Mouse (Mus musculus) kidney, embryonic 16.5 days (tissue): ENCODE measurements around the gene Ugt1a6b. TPM values are rescaled to one million over a fixed set of nuclear protein-coding genes. Genes with fewer than 3 reads are reported as not detected.
"Not testable (repeated sequence)": the region's sequence is repeated elsewhere in the genome, so short reads cannot be mapped to it uniquely, and the experiment has no call there.

Experiments used
- ATAC-seq: fragments of 200-750 bp; cut with Nextera tagmentation; 2 replicates; pipeline ENCODE4 v1.8.0; 2017; ENCODE audit warnings: moderate TSS enrichment; ENCODE audit not compliant: low FRiP score, low TSS enrichment
- H3K27ac ChIP-seq: fragments of 300-500 bp; sonication (generic); 2 replicates; pipeline ENCODE4 v1.5.1; 2014; ENCODE audit warnings: low read length
- H3K27me3 ChIP-seq: fragments of 300-500 bp; sonication (generic); 2 replicates; pipeline ENCODE4 v1.6.1; 2014; ENCODE audit warnings: low read length, control low read depth, mixed read lengths; ENCODE audit not compliant: insufficient read depth
- H3K36me3 ChIP-seq: fragments of 300-500 bp; sonication (generic); 2 replicates; pipeline ENCODE4 v1.6.1; 2014; ENCODE audit warnings: low read length, control low read depth, mixed read lengths; ENCODE audit not compliant: insufficient read depth
- H3K4me1 ChIP-seq: fragments of 300-500 bp; sonication (generic); 2 replicates; pipeline ENCODE4 v1.6.1; 2014; ENCODE audit warnings: low read length, control low read depth, mixed read lengths; ENCODE audit not compliant: insufficient read depth
- H3K4me2 ChIP-seq: fragments of 300-500 bp; sonication (generic); replicated peaks from 2 replicates; pipeline ENCODE4 v1.6.1; 2014; ENCODE audit warnings: low read depth, low read length
- H3K4me3 ChIP-seq: fragments of 300-500 bp; sonication (generic); 2 replicates; pipeline ENCODE4 v1.5.1; 2014; ENCODE audit warnings: mild to moderate bottlenecking, low read length
- H3K9ac ChIP-seq: fragments of 300-500 bp; sonication (generic); replicated peaks from 2 replicates; pipeline ENCODE4 v1.6.1; 2014; ENCODE audit warnings: low read length
- H3K9me3 ChIP-seq: fragments of 300-500 bp; sonication (generic); 2 replicates; pipeline ENCODE4 v1.6.1; 2016; ENCODE audit warnings: low read length, control low read depth
- WGBS: fragments of 180-500 bp; shearing (Covaris S2); extraction: QIAGEN DNeasy Blood & Tissue Kit; methylation state at CpG from one replicate; pipeline ENCODE4 v1.1.7; 2014; 5-methylcytosine and 5-hydroxymethylcytosine counted together
- polyA plus RNA-seq: library from polyadenylated mRNA; unstranded; fragments of >200 nt; fragmentation: Nextera tagmentation; extraction: Ambion mirVana; gene quantifications from 2 replicates; pipeline ENCODE4 v1.2.1, GENCODE M21; 2015

The Ugt1a6b gene
- polyA plus RNA-seq, 1 experiment from 2014 or later: 0.81 TPM

DNA sequence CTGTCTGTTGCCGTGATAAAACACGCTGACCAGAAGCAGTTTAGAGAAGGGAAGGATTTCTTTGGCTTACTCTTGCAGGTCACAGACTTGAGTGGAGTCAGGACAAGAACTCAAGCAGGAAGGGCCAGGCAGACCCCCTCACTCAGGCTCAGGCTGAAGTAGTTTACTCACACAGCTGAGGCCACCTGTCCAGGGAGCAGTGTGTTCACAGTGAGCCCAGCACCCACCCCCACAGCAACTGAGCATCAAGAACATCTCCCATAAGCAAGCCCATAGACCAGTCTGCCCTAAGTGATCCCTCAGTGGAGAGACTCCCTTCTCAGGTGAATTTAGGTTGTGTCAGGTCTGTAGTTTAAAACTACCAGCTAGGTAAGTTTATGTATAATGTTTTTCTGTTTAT, 6.6 kb downstream of the Ugt1a6b start:
- not testable (repeated sequence) for H3K9ac ChIP-seq, H3K27me3 ChIP-seq, H3K9me3 ChIP-seq, H3K4me2 ChIP-seq, H3K4me1 ChIP-seq, H3K36me3 ChIP-seq, ATAC-seq, H3K27ac ChIP-seq, H3K4me3 ChIP-seq
- WGBS: 56% methylated on average over 2 of the region's 2 CpGs

GRCm38 (mm10) chr1:88112769-88113168, 9.7 kb downstream of the Ugt1a6b start:
- not testable (repeated sequence) for H3K4me3 ChIP-seq, H3K4me2 ChIP-seq, H3K36me3 ChIP-seq, H3K4me1 ChIP-seq, H3K27ac ChIP-seq, ATAC-seq, H3K9me3 ChIP-seq, H3K9ac ChIP-seq, H3K27me3 ChIP-seq
- WGBS: 95% methylated on average over 6 of the region's 6 CpGs

DNA sequence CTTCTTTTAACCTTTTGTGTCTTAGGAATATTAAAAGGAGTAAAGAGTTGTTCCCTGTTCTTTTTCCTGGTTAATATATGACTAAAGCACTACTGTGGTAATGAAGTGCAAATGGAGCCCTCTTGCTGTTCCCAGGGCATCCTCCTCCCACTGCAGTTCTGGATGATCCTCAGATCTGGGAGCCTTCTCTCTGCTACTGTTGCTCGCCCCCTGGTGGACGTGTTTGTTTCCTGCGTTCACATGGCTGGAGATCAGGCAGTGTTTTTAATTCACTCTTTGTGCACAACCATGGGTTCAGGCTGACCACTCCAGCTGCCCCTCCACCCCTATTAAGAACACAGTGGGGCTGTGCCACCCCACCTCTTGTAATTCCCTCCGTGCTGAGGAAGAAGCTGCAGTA, 17.5 kb downstream of the Ugt1a6b start:
- H3K27ac ChIP-seq, H3K36me3 ChIP-seq, H3K4me3 ChIP-seq, H3K4me1 ChIP-seq, H3K9me3 ChIP-seq, H3K27me3 ChIP-seq, H3K9ac ChIP-seq, H3K4me2 ChIP-seq: not testable (repeated sequence)
- WGBS: 13% methylated on average over 4 of the region's 4 CpGs
- ATAC-seq: peak; percentile 78

- not testable (repeated sequence) for H3K4me2 ChIP-seq, H3K27ac ChIP-seq, H3K27me3 ChIP-seq, H3K9ac ChIP-seq, H3K36me3 ChIP-seq, H3K4me1 ChIP-seq, ATAC-seq, H3K9me3 ChIP-seq, H3K4me3 ChIP-seq
- whole genome bisulfite sequencing: no CpG with 5 or more reads among the region's 1 CpGs
These were observed 18.5 kb downstream of the Ugt1a6b start for GRCm38 (mm10) chr1:88121521-88121920.

- H3K27me3 ChIP-seq, H3K4me2 ChIP-seq, H3K4me1 ChIP-seq, H3K27ac ChIP-seq, H3K9me3 ChIP-seq, H3K36me3 ChIP-seq, H3K9ac ChIP-seq, H3K4me3 ChIP-seq, ATAC-seq: not testable (repeated sequence)
- WGBS: 80% methylated on average over 3 of the region's 4 CpGs
These were observed 22.8 kb downstream of the Ugt1a6b start for GRCm38 (mm10) chr1:88125827-88126360.

- 94% methylated on average over 2 of the region's 2 CpGs for WGBS
- not testable (repeated sequence) for H3K4me2 ChIP-seq, H3K27me3 ChIP-seq, H3K9me3 ChIP-seq, H3K9ac ChIP-seq, H3K4me3 ChIP-seq, H3K27ac ChIP-seq, H3K36me3 ChIP-seq, H3K4me1 ChIP-seq, ATAC-seq
These were observed 26.0 kb downstream of the Ugt1a6b start for GRCm38 (mm10) chr1:88129091-88129490.

DNA sequence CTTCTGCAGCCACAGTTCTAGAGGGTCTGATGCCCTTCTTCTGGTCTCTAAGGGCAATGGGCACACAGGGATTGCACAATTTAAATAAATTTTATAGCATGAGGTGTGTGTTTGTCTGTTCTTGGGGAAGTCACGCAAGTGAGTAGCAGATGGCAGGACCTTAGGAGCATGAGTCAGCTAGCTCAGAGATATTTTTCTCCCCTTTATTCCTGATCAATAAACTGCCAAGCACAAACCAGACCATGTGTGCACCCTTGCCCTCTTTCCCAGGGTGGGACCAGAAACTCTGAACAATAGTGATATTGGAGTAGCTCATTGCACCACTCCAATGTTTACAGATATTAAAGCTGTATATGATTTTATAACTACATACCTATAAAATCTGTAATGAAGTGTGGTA, 27.2 kb downstream of the Ugt1a6b start:
- 89% methylated on average over 1 of the region's 1 CpGs for WGBS
- not testable (repeated sequence) for H3K4me3 ChIP-seq, H3K4me2 ChIP-seq, H3K27ac ChIP-seq, H3K9ac ChIP-seq, ATAC-seq, H3K27me3 ChIP-seq, H3K36me3 ChIP-seq, H3K9me3 ChIP-seq
- H3K4me1 ChIP-seq: peaks cover 13% of the 10 kb centered on the region

- ATAC-seq: peak; percentile 21; the same call in 1 of the 2 replicates
- WGBS: 38% methylated on average over 3 of the region's 3 CpGs
- Histone ChIP-seq H3K36me3 (no peaks in the 10 kb centered on the region), H3K4me3 (no peak overlapping the region), H3K9ac (no peak overlapping the region), H3K4me1 (peaks cover 13% of the 10 kb centered on the region), H3K9me3 (no peaks in the 10 kb centered on the region), H3K4me2 (no peak overlapping the region), H3K27me3 (no peaks in the 10 kb centered on the region), H3K27ac (peak overlapping the region; percentile 75)
These were observed 30.9 kb downstream of the Ugt1a6b start for GRCm38 (mm10) chr1:88133908-88134456.

GRCm38 (mm10) chr1:88134457-88135011, 31.5 kb downstream of the Ugt1a6b start, which contains the start of gene Ugt1a6a:
Gene Ugt1a6a, plus strand, starts transcription at chr1:88134809.
- not testable (repeated sequence) for H3K9me3 ChIP-seq, H3K4me3 ChIP-seq, H3K36me3 ChIP-seq, H3K9ac ChIP-seq, H3K27me3 ChIP-seq, H3K4me2 ChIP-seq
- Histone ChIP-seq H3K4me1 (peaks cover 13% of the 10 kb centered on the region), H3K27ac (peak within 1 kb of the TSS; percentile 75)
- WGBS: 35% methylated on average over 5 of the region's 5 CpGs
- 0 out of 2 replicates have a peak, but pooled peaks have one; percentile 56 for ATAC-seq

- not testable (repeated sequence) for H3K4me3 ChIP-seq, H3K9ac ChIP-seq, H3K4me2 ChIP-seq, ATAC-seq, H3K36me3 ChIP-seq, H3K27ac ChIP-seq, H3K27me3 ChIP-seq, H3K9me3 ChIP-seq
- H3K4me1 ChIP-seq: peaks cover 13% of the 10 kb centered on the region
- 86% methylated on average over 5 of the region's 6 CpGs for WGBS
These were observed 32.3 kb downstream of the Ugt1a6b start for GRCm38 (mm10) chr1:88135229-88135904.
